Mouse (Mus musculus): ENCODE data around the gene Nlrp9c. TPM values are rescaled to one million over a fixed set of nuclear protein-coding genes. Genes with fewer than 3 reads are reported as not detected.
"Not testable (repeated sequence)": the region's sequence is repeated elsewhere in the genome, so short reads cannot be mapped to it uniquely, and the experiment has no call there.

The Nlrp9c gene
- not detected in 2 replicates for polyA plus RNA-seq (2015; fragmentation: Nextera tagmentation; extraction: Ambion mirVana)

- 47% methylated on average over 2 of the region's 2 CpGs for WGBS
- ATAC-seq (ENCODE audit: borderline replicate concordance, extremely low read depth, low FRiP score, low TSS enrichment); H3K4me2 ChIP-seq; H3K9ac ChIP-seq; H3K27ac ChIP-seq; H3K9me3 ChIP-seq; H3K27me3 ChIP-seq; H3K4me1 ChIP-seq; H3K36me3 ChIP-seq; H3K4me3 ChIP-seq: not testable (repeated sequence)
Measured at GRCm38 (mm10) chr7:26403600-26403999, at the start of gene Nlrp9c. Nlrp9c (minus strand) TSS chr7:26403700.

- Histone ChIP-seq H3K27ac (no peak within 1 kb of the TSS), H3K4me2 (no peak within 1 kb of the TSS), H3K4me3 (no peak within 1 kb of the TSS), H3K9ac (no peak within 1 kb of the TSS), H3K27me3 (no peaks in the 10 kb centered on the region), H3K9me3 (no peaks in the 10 kb centered on the region), H3K4me1 (no peaks in the 10 kb centered on the region), H3K36me3 (no peaks in the 10 kb centered on the region)
- ATAC-seq (ENCODE audit: borderline replicate concordance, extremely low read depth, low FRiP score, low TSS enrichment) = no peak
- 83% methylated on average over 5 of the region's 5 CpGs for WGBS
Measured at GRCm38 (mm10) chr7:26434813-26435212, 31.3 kb upstream of the Nlrp9c start, which contains the start of gene Nlrp4a. Nlrp4a (plus strand) TSS chr7:26435113.

GRCm38 (mm10) chr7:26391811-26392210 is 11.7 kb downstream of the Nlrp9c start:
- 79% methylated on average over 6 of the region's 6 CpGs for WGBS
- not testable (repeated sequence) for H3K27me3 ChIP-seq; H3K4me1 ChIP-seq; H3K36me3 ChIP-seq; ATAC-seq (ENCODE audit: borderline replicate concordance, extremely low read depth, low FRiP score, low TSS enrichment); H3K27ac ChIP-seq; H3K9me3 ChIP-seq; H3K4me2 ChIP-seq; H3K4me3 ChIP-seq; H3K9ac ChIP-seq

- not testable (repeated sequence) for H3K27me3 ChIP-seq; ATAC-seq (ENCODE audit: borderline replicate concordance, extremely low read depth, low FRiP score, low TSS enrichment); H3K36me3 ChIP-seq; H3K4me3 ChIP-seq; H3K9me3 ChIP-seq; H3K4me2 ChIP-seq; H3K4me1 ChIP-seq; H3K27ac ChIP-seq; H3K9ac ChIP-seq
- 71% methylated on average over 2 of the region's 2 CpGs for WGBS
Measured at GRCm38 (mm10) chr7:26391137-26391536, 12.4 kb downstream of the Nlrp9c start.

- ATAC-seq (ENCODE audit: borderline replicate concordance, extremely low read depth, low FRiP score, low TSS enrichment); H3K4me3 ChIP-seq; H3K36me3 ChIP-seq; H3K27ac ChIP-seq; H3K27me3 ChIP-seq; H3K9me3 ChIP-seq; H3K9ac ChIP-seq; H3K4me2 ChIP-seq; H3K4me1 ChIP-seq: not testable (repeated sequence)
- WGBS = 81% methylated on average over 5 of the region's 5 CpGs
Measured at GRCm38 (mm10) chr7:26386691-26387090, 16.8 kb downstream of the Nlrp9c start.

- Histone ChIP-seq H3K27me3 (no peaks in the 10 kb centered on the region), H3K27ac (no peak overlapping the region), H3K36me3 (no peaks in the 10 kb centered on the region), H3K4me2 (no peak overlapping the region), H3K9me3 (no peaks in the 10 kb centered on the region), H3K9ac (no peak overlapping the region), H3K4me1 (no peaks in the 10 kb centered on the region), H3K4me3 (no peak overlapping the region)
- no peak for ATAC-seq (ENCODE audit: borderline replicate concordance, extremely low read depth, low FRiP score, low TSS enrichment)
- WGBS = 89% methylated on average over 1 of the region's 1 CpGs
Measured at GRCm38 (mm10) chr7:26380807-26381206, 22.7 kb downstream of the Nlrp9c start.

GRCm38 (mm10) chr7:26373221-26373620 is 30.3 kb downstream of the Nlrp9c start:
- H3K27ac ChIP-seq; H3K4me2 ChIP-seq; H3K36me3 ChIP-seq; ATAC-seq (ENCODE audit: borderline replicate concordance, extremely low read depth, low FRiP score, low TSS enrichment); H3K9ac ChIP-seq; H3K9me3 ChIP-seq; H3K4me1 ChIP-seq; H3K27me3 ChIP-seq; H3K4me3 ChIP-seq: not testable (repeated sequence)
- 87% methylated on average over 5 of the region's 5 CpGs for WGBS

- 73% methylated on average over 5 of the region's 6 CpGs for WGBS
- not testable (repeated sequence) for ATAC-seq (ENCODE audit: borderline replicate concordance, extremely low read depth, low FRiP score, low TSS enrichment); H3K4me1 ChIP-seq
Measured at GRCm38 (mm10) chr7:26356719-26357118, 46.8 kb downstream of the Nlrp9c start.

GRCm38 (mm10) chr7:26352258-26352657 is 51.2 kb downstream of the Nlrp9c start:
- WGBS = 79% methylated on average over 3 of the region's 3 CpGs
- H3K27me3 ChIP-seq; H3K9ac ChIP-seq; H3K4me3 ChIP-seq; H3K27ac ChIP-seq; H3K4me1 ChIP-seq; H3K4me2 ChIP-seq; ATAC-seq (ENCODE audit: borderline replicate concordance, extremely low read depth, low FRiP score, low TSS enrichment); H3K9me3 ChIP-seq; H3K36me3 ChIP-seq: not testable (repeated sequence)

More at GRCm38 (mm10) chr7:26356719-26357118, 46.8 kb downstream of the Nlrp9c start:
- not testable (repeated sequence) for H3K27ac ChIP-seq, H3K4me2 ChIP-seq, H3K9ac ChIP-seq, H3K36me3 ChIP-seq, H3K9me3 ChIP-seq, H3K4me3 ChIP-seq, H3K27me3 ChIP-seq

- not testable (repeated sequence) for H3K27ac ChIP-seq; H3K9me3 ChIP-seq; H3K36me3 ChIP-seq; H3K27me3 ChIP-seq; H3K9ac ChIP-seq; H3K4me1 ChIP-seq; ATAC-seq (ENCODE audit: borderline replicate concordance, extremely low read depth, low FRiP score, low TSS enrichment); H3K4me3 ChIP-seq; H3K4me2 ChIP-seq
Measured at GRCm38 (mm10) chr7:26350177-26350576, 53.3 kb downstream of the Nlrp9c start.

- not testable (repeated sequence) for H3K9ac ChIP-seq; H3K27ac ChIP-seq; H3K27me3 ChIP-seq; H3K9me3 ChIP-seq; H3K4me3 ChIP-seq; ATAC-seq (ENCODE audit: borderline replicate concordance, extremely low read depth, low FRiP score, low TSS enrichment); H3K36me3 ChIP-seq; H3K4me2 ChIP-seq; H3K4me1 ChIP-seq
- 57% methylated on average over 3 of the region's 3 CpGs for WGBS
Measured at GRCm38 (mm10) chr7:26320361-26320760, 83.1 kb downstream of the Nlrp9c start.

GRCm38 (mm10) chr7:26315809-26316208 is 87.7 kb downstream of the Nlrp9c start:
- 74% methylated on average over 4 of the region's 4 CpGs for WGBS
- ATAC-seq (ENCODE audit: borderline replicate concordance, extremely low read depth, low FRiP score, low TSS enrichment); H3K27me3 ChIP-seq; H3K4me3 ChIP-seq; H3K9me3 ChIP-seq; H3K4me1 ChIP-seq; H3K27ac ChIP-seq; H3K9ac ChIP-seq; H3K36me3 ChIP-seq; H3K4me2 ChIP-seq: not testable (repeated sequence)

GRCm38 (mm10) chr7:26315194-26315593 is 88.3 kb downstream of the Nlrp9c start:
- WGBS = 80% methylated on average over 2 of the region's 2 CpGs
- H3K27ac ChIP-seq; ATAC-seq (ENCODE audit: borderline replicate concordance, extremely low read depth, low FRiP score, low TSS enrichment): not testable (repeated sequence)

More at GRCm38 (mm10) chr7:26315194-26315593, 88.3 kb downstream of the Nlrp9c start:
- not testable (repeated sequence) for H3K4me1 ChIP-seq, H3K9me3 ChIP-seq, H3K4me3 ChIP-seq, H3K27me3 ChIP-seq, H3K9ac ChIP-seq, H3K36me3 ChIP-seq, H3K4me2 ChIP-seq
